Mouse (Mus musculus): ENCODE results near the gene Mier2.

The Mier2 gene

GRCm38 (mm10) chr10:79554330-79555237 is at the start of gene Mier2:
TSS of gene Mier2 (minus strand) at chr10:79555199.
- DNase-seq (ENCODE audit: low read depth, low spot score): peak; percentile 86

GRCm38 (mm10) chr10:79597936-79598230 is 42.9 kb upstream of the Mier2 start:
- DNase-seq (ENCODE audit: low read depth, low spot score): no peak

GRCm38 (mm10) chr10:79597051-79597935 is 42.3 kb upstream of the Mier2 start:
- DNase-seq (ENCODE audit: low read depth, low spot score): no peak

- no peak for DNase-seq (ENCODE audit: low read depth, low spot score)
Observed at GRCm38 (mm10) chr10:79595590-79595929, 40.6 kb upstream of the Mier2 start.

- DNase-seq (ENCODE audit: low read depth, low spot score): peak; percentile 83
Observed at GRCm38 (mm10) chr10:79594872-79595589, 40.0 kb upstream of the Mier2 start.

- no peak for DNase-seq (ENCODE audit: low read depth, low spot score)
Observed at GRCm38 (mm10) chr10:79594111-79594510, 39.1 kb upstream of the Mier2 start.

GRCm38 (mm10) chr10:79590702-79591101 is 35.7 kb upstream of the Mier2 start:
- no peak for DNase-seq (ENCODE audit: low read depth, low spot score)

GRCm38 (mm10) chr10:79587752-79588126 is 32.7 kb upstream of the Mier2 start:
- DNase-seq (ENCODE audit: low read depth, low spot score): no peak

- no peak for DNase-seq (ENCODE audit: low read depth, low spot score)
Observed at GRCm38 (mm10) chr10:79587061-79587751, 32.2 kb upstream of the Mier2 start, which contains the start of gene Theg. TSS of gene Theg (minus strand) at chr10:79587331.

- DNase-seq (ENCODE audit: low read depth, low spot score): no peak
Observed at GRCm38 (mm10) chr10:79586243-79586642, 31.2 kb upstream of the Mier2 start.

- no peak for DNase-seq (ENCODE audit: low read depth, low spot score)
Observed at GRCm38 (mm10) chr10:79585723-79586122, 30.7 kb upstream of the Mier2 start.

- DNase-seq (ENCODE audit: low read depth, low spot score): no peak
Observed at GRCm38 (mm10) chr10:79585136-79585535, 30.1 kb upstream of the Mier2 start.

- DNase-seq (ENCODE audit: low read depth, low spot score): no peak
Observed at GRCm38 (mm10) chr10:79584426-79584825, 29.4 kb upstream of the Mier2 start.

GRCm38 (mm10) chr10:79584021-79584420 is 29.0 kb upstream of the Mier2 start:
- DNase-seq (ENCODE audit: low read depth, low spot score): no peak

- no peak for DNase-seq (ENCODE audit: low read depth, low spot score)
Observed at GRCm38 (mm10) chr10:79581501-79581900, 26.5 kb upstream of the Mier2 start.

- peak; percentile 74 for DNase-seq (ENCODE audit: low read depth, low spot score)
Observed at GRCm38 (mm10) chr10:79580811-79581210, 25.8 kb upstream of the Mier2 start.

- DNase-seq (ENCODE audit: low read depth, low spot score): no peak
Observed at GRCm38 (mm10) chr10:79580356-79580755, 25.4 kb upstream of the Mier2 start.

GRCm38 (mm10) chr10:79579781-79580180 is 24.8 kb upstream of the Mier2 start:
- DNase-seq (ENCODE audit: low read depth, low spot score): no peak

- no peak for DNase-seq (ENCODE audit: low read depth, low spot score)
Observed at GRCm38 (mm10) chr10:79578891-79579290, 23.9 kb upstream of the Mier2 start.

GRCm38 (mm10) chr10:79578276-79578675 is 23.3 kb upstream of the Mier2 start:
- DNase-seq (ENCODE audit: low read depth, low spot score): no peak

GRCm38 (mm10) chr10:79577376-79577775 is 22.4 kb upstream of the Mier2 start:
- no peak for DNase-seq (ENCODE audit: low read depth, low spot score)

All from ES-CJ7 (cell line).